Mouse (Mus musculus): ENCODE data around the gene Slc2a8.

DNA sequence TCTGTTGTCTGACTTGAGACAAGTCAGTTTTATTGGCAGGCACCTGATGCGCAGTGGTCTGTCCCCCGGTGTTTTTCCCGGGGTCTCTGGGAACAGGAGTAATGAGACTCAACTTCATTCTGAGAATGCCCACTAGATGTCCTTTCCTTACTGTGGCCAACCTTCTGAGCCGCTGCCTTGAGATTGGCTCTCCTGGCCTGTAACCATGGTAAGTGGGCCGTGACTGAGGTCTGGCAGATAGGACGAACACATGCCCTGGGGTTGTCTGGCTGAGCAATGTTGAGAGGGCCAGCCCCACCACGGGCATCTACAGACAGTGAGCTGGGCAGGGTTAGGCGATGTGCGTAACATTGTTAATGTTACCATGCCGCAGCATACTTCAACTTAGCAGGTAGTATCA is 42.7 kb upstream of the Slc2a8 start:
- TF ChIP-seq CTCF (conservative IDR thresholded peaks at IDR 0.05; ENCODE audit: insufficient read depth, insufficient read length, low read depth, low read length) = no peak
- no peak for TF ChIP-seq POLR2A (IDR thresholded peaks at IDR 0.05; ENCODE audit: low read depth, low read length)

All from kidney, adult 2 months (tissue).